Mouse (Mus musculus): ENCODE results near the gene Nr5a2. TPM values are rescaled to one million over a fixed set of nuclear protein-coding genes. Genes with fewer than 3 reads are reported as not detected.
A peak's percentile ranks its signal among the peaks of the same experiment; 100 is the strongest.

Gene Nr5a2
- polyA plus RNA-seq, 1 experiment from 2014 or later: 0.75 TPM

DNA sequence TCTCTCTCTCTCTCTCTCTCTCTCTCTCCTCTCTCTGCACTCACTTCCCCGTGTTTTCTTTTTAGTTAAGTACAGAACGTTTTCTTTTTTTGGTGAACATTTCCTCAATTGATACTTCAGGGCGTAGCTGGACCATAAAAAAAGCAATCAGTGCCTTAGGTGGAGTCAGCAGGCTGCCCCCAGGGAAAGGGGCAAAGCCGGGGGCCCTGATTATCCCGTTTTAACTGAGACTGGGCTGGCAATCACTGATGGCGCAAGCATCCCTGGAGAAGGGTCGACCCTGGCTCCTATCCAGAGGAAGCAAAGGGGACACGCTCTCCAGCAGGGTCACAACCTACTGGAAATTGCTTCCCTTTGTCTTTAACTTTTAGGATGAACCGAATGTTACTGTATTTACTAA is 1.6 kb downstream of the Nr5a2 start:
- Histone ChIP-seq H3K36me3 (no peaks in the 10 kb centered on the region), H3K9me3 (replicated peaks) (no peaks in the 10 kb centered on the region), H3K27me3 (peaks cover 69% of the 10 kb centered on the region), H3K9ac (no peak overlapping the region), H3K4me3 (replicated peaks) (no peak overlapping the region), H3K4me1 (peaks cover 9% of the 10 kb centered on the region), H3K27ac (no peak overlapping the region), H3K4me2 (0 out of 2 replicates have a peak overlapping the region, but pooled peaks have one; percentile 21)
- WGBS: 4% methylated on average over 9 of the region's 9 CpGs
- no peak for ATAC-seq (replicated peaks; ENCODE audit: low FRiP score)

GRCm38 (mm10) chr1:136958185-136958584 is 2.1 kb downstream of the Nr5a2 start:
- Histone ChIP-seq H3K9ac (no peak overlapping the region), H3K4me1 (peaks cover 13% of the 10 kb centered on the region), H3K27me3 (peaks cover 74% of the 10 kb centered on the region), H3K27ac (no peak overlapping the region), H3K36me3 (no peaks in the 10 kb centered on the region), H3K4me3 (replicated peaks) (no peak overlapping the region), H3K9me3 (replicated peaks) (no peaks in the 10 kb centered on the region), H3K4me2 (no peak overlapping the region)
- under 1% methylated on average over 13 of the region's 13 CpGs for WGBS
- no peak for ATAC-seq (replicated peaks; ENCODE audit: low FRiP score)

DNA sequence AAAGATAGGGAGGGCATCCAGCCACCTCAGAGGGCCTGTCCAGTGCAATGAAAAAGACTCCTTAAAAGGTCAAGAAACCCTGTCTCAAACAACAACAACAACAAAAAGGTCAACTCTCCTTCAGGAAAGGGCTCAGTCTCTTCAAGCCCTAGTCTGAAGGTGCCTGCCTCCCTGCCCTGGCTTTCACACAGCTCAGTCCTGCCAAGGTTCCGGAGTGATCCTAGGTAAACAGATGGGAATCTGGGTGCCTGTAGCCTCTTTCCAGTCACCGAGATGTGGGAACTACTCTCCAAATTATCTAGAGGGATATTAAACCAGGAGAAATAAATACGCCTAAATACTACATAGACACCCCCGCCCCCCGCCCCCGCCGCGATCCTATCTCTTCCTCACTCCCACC is 2.6 kb downstream of the Nr5a2 start:
- no peak overlapping the region for H3K9ac ChIP-seq
- no peak overlapping the region for H3K4me2 ChIP-seq
- no peak for ATAC-seq (replicated peaks; ENCODE audit: low FRiP score)
- H3K4me1 ChIP-seq: peaks cover 18% of the 10 kb centered on the region
- no peak overlapping the region for H3K27ac ChIP-seq
- 29% methylated on average over 8 of the region's 8 CpGs for WGBS
- H3K9me3 ChIP-seq (replicated peaks): no peaks in the 10 kb centered on the region
- H3K4me3 ChIP-seq (replicated peaks): no peak overlapping the region
- no peaks in the 10 kb centered on the region for H3K36me3 ChIP-seq
- H3K27me3 ChIP-seq: peaks cover 79% of the 10 kb centered on the region

- ATAC-seq (replicated peaks; ENCODE audit: low FRiP score): no peak
- Histone ChIP-seq H3K27me3 (peaks cover 97% of the 10 kb centered on the region), H3K36me3 (no peaks in the 10 kb centered on the region), H3K4me2 (no peak overlapping the region), H3K4me3 (replicated peaks) (no peak overlapping the region), H3K9me3 (replicated peaks) (no peaks in the 10 kb centered on the region; the same call in 1 of the 2 replicates), H3K4me1 (peaks cover 32% of the 10 kb centered on the region), H3K9ac (no peak overlapping the region), H3K27ac (no peak overlapping the region)
- 29% methylated on average over 3 of the region's 3 CpGs for WGBS
Measured at GRCm38 (mm10) chr1:136954108-136954494, 6.1 kb downstream of the Nr5a2 start.

DNA sequence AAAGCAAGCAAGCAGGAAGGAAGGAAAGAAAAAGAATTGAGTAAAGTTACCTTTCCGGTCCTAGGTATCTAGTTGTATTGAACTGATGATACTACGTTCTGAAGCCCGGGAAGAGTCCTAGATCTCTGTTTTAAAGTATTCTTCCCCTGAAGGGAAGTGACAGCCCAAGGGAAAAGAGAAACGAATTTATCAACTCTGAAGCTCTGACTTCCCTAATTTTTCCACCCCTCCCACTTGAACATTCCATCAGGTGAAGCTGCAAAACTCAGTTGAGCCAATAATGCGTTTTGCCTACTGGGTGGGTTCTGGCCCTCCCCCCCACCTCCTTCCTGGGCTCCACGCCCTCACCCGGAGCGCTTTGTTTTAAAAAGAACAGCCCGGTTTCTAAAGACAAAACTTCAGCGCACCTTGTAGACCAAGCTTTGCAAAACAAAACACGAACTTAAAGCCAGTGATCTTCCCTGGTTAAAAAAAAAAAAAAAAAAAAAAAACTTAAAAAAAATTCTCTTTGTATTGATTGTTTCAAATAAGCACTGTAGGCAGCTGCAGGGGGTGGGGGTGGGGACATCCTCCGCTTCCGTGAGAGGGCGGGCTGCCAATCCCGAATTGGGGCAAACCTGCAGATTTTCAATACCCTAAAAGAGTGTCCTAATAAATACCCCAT is 6.7 kb downstream of the Nr5a2 start:
- Histone ChIP-seq H3K36me3 (no peaks in the 10 kb centered on the region), H3K9me3 (replicated peaks) (no peaks in the 10 kb centered on the region; the same call in 1 of the 2 replicates), H3K4me2 (peak overlapping the region; percentile 60; the same call in 1 of the 2 replicates), H3K4me3 (replicated peaks) (no peak overlapping the region), H3K27me3 (peaks cover 97% of the 10 kb centered on the region), H3K9ac (no peak overlapping the region), H3K4me1 (peaks cover 35% of the 10 kb centered on the region), H3K27ac (no peak overlapping the region)
- ATAC-seq (replicated peaks; ENCODE audit: low FRiP score): no peak
- 4% methylated on average over 15 of the region's 15 CpGs for WGBS

GRCm38 (mm10) chr1:136952609-136953311 is 7.5 kb downstream of the Nr5a2 start:
- Histone ChIP-seq H3K4me1 (peaks cover 36% of the 10 kb centered on the region), H3K9ac (no peak overlapping the region), H3K36me3 (no peaks in the 10 kb centered on the region), H3K4me2 (peak overlapping the region; percentile 60), H3K9me3 (replicated peaks) (no peaks in the 10 kb centered on the region; the same call in 1 of the 2 replicates), H3K27ac (no peak overlapping the region), H3K4me3 (replicated peaks) (peak overlapping the region; percentile 42), H3K27me3 (peaks cover 100% of the 10 kb centered on the region)
- 0 out of 2 replicates have a peak, but pooled peaks have one; percentile 15 for ATAC-seq (replicated peaks; ENCODE audit: low FRiP score)
- WGBS: under 1% methylated on average over 39 of the region's 39 CpGs

DNA sequence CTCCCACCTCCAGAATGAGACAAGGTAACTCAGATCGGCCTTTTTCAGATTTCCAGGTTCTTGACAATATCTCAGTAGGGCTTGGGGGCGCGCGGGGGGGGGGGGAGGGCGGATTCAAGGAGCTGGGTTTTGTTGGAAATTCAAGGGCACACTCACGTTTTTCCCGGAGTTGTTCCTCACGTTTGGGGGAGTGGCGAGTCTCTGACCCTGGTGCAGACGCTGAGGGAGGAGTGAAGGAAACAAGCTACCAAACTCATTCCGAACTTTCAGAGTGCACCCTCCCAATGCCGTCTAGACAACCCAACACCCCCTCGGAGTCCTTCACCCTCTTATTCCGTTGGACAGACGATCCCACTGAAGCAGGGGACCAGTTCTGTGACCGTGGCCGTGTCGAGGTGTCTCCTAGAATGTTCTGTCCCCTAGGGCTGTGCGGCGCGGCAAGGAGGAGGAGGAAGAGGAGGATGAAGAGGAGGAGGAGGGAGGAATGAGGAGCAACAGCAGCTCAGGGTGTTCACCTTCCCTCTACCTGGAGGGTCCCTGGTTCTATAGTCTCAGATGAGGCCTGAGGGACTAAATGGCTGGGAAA is 8.2 kb downstream of the Nr5a2 start:
- H3K36me3 ChIP-seq: no peaks in the 10 kb centered on the region
- peak overlapping the region; percentile 42 for H3K4me3 ChIP-seq (replicated peaks)
- no peak for ATAC-seq (replicated peaks; ENCODE audit: low FRiP score)
- H3K9me3 ChIP-seq (replicated peaks): no peaks in the 10 kb centered on the region; the same call in 1 of the 2 replicates
- peak overlapping the region; percentile 60 for H3K4me2 ChIP-seq
- no peak overlapping the region for H3K9ac ChIP-seq
- no peak overlapping the region for H3K27ac ChIP-seq
- peaks cover 40% of the 10 kb centered on the region for H3K4me1 ChIP-seq
- H3K27me3 ChIP-seq: peaks cover 100% of the 10 kb centered on the region
- 4% methylated on average over 20 of the region's 21 CpGs for whole genome bisulfite sequencing

DNA sequence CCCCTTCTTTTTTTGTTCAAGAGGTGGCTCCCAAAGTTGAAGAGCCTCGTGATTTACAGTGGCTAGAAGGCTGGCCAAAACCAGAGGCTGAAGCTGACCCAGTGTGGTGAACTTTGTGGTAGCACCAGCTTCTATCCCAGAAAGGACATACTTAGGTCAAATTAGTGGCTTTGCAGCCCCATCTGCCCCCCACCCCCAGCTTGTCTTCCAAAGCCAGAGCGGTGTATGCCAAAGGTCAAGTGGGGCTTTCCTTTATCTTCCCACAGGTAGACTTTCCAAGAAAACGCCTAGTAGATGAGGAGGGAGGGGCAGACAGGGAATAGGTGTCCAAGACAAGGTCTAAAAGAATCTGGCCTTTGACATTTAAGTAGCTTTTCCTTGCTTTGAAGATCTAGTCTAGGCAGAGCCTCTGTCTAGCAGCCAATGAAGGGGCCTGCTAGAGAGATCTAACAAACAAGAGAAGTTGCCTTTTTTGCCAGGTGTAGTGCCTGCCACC is 9.0 kb downstream of the Nr5a2 start:
- H3K4me3 ChIP-seq (replicated peaks): no peak overlapping the region
- H3K4me1 ChIP-seq: peaks cover 46% of the 10 kb centered on the region
- H3K36me3 ChIP-seq: no peaks in the 10 kb centered on the region
- no peak overlapping the region for H3K27ac ChIP-seq
- H3K9ac ChIP-seq: no peak overlapping the region
- 32% methylated on average over 3 of the region's 3 CpGs for WGBS
- H3K9me3 ChIP-seq (replicated peaks): no peaks in the 10 kb centered on the region; the same call in 1 of the 2 replicates
- peaks cover 100% of the 10 kb centered on the region for H3K27me3 ChIP-seq
- ATAC-seq (replicated peaks; ENCODE audit: low FRiP score): no peak
- no peak overlapping the region for H3K4me2 ChIP-seq

DNA sequence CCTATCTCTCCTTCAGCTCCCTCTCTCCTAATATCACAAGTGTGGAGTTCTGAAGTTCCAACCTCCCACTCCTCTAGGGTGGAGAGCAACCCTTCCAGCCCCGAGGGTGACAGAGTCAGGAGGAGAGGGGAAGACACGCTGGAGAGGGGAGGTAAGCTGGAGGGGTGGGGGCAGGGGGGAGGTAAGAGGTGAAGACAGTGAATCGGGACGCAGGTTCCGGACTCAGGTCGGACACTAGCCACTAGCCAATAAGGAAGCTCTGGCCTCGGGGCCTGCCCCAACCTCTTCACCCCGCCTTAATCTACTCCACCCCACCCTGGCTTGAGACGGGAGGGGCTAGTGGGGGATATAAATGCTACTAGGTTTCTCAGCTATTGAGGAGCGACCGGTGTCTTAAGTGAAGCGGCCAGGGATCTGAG is 10.9 kb downstream of the Nr5a2 start:
- peaks cover 54% of the 10 kb centered on the region for H3K4me1 ChIP-seq
- H3K9ac ChIP-seq: peak overlapping the region; percentile 11; the same call in 1 of the 2 replicates
- WGBS: 2% methylated on average over 12 of the region's 12 CpGs
- peak overlapping the region; percentile 46 for H3K4me3 ChIP-seq (replicated peaks)
- peak overlapping the region; percentile 84 for H3K4me2 ChIP-seq
- no peaks in the 10 kb centered on the region; the same call in 1 of the 2 replicates for H3K9me3 ChIP-seq (replicated peaks)
- H3K27ac ChIP-seq: no peak overlapping the region
- H3K27me3 ChIP-seq: peaks cover 99% of the 10 kb centered on the region
- no peaks in the 10 kb centered on the region for H3K36me3 ChIP-seq
- ATAC-seq (replicated peaks; ENCODE audit: low FRiP score): peak; percentile 31; the same call in 1 of the 2 replicates

- H3K27ac ChIP-seq: no peak overlapping the region
- no peaks in the 10 kb centered on the region for H3K36me3 ChIP-seq
- H3K4me1 ChIP-seq: peaks cover 54% of the 10 kb centered on the region
- H3K9ac ChIP-seq: peak overlapping the region; percentile 11
- H3K27me3 ChIP-seq: peaks cover 97% of the 10 kb centered on the region
- peak; percentile 77 for ATAC-seq (replicated peaks; ENCODE audit: low FRiP score)
- WGBS: under 1% methylated on average over 60 of the region's 61 CpGs
- no peaks in the 10 kb centered on the region; the same call in 1 of the 2 replicates for H3K9me3 ChIP-seq (replicated peaks)
- peak overlapping the region; percentile 46 for H3K4me3 ChIP-seq (replicated peaks)
- peak overlapping the region; percentile 84 for H3K4me2 ChIP-seq
Measured at GRCm38 (mm10) chr1:136948511-136949275, 11.6 kb downstream of the Nr5a2 start.

GRCm38 (mm10) chr1:136948127-136948422 is 12.2 kb downstream of the Nr5a2 start:
- Histone ChIP-seq H3K4me3 (replicated peaks) (peak overlapping the region; percentile 46), H3K36me3 (no peaks in the 10 kb centered on the region), H3K4me1 (peaks cover 49% of the 10 kb centered on the region), H3K9ac (no peak overlapping the region; the same call in 1 of the 2 replicates), H3K27me3 (peaks cover 97% of the 10 kb centered on the region), H3K27ac (no peak overlapping the region), H3K4me2 (peak overlapping the region; percentile 84), H3K9me3 (replicated peaks) (no peaks in the 10 kb centered on the region; the same call in 1 of the 2 replicates)
- under 1% methylated on average over 7 of the region's 7 CpGs for WGBS
- ATAC-seq (replicated peaks; ENCODE audit: low FRiP score): 0 out of 2 replicates have a peak, but pooled peaks have one; percentile 4

Measured in kidney, embryonic 15.5 days (tissue).